Mouse (Mus musculus): ENCODE measurements at regions not wholly inside any gene's neighbourhood (a gene's known extent, or its start where the extent isn't known, plus 50 kb on each side); places are given as distances from the start of the nearest gene placed in this dataset.
A peak's percentile ranks its signal among the peaks of the same experiment; 100 is the strongest.

GRCm38 (mm10) chr2:19132864-19133263, 66.2 kb upstream of the Armc3 start:
- Histone ChIP-seq H3K9me3 (replicated peaks; ENCODE audit: low read length) (no peaks in the 10 kb centered on the region), H3K79me2 (replicated peaks; ENCODE audit: control insufficient read depth, extremely low read depth, insufficient read depth, poor library complexity, severe bottlenecking) (no peaks in the 10 kb centered on the region), H3K4me3 (replicated peaks in 1 of 3; ENCODE audit: low read depth in 2 of 3, low read length in 2 of 3, poor library complexity in 1 of 3) (no peak overlapping the region), H3K36me3 (replicated peaks in 1 of 2; ENCODE audit: control insufficient read depth in 1 of 2, insufficient read depth in 1 of 2, low read length in 1 of 2) (no peaks in the 10 kb centered on the region), H3K27me3 (replicated peaks) (no peaks in the 10 kb centered on the region), H3K27ac (ENCODE audit: insufficient read depth, low read depth) (no peak overlapping the region), H3K9ac (ENCODE audit: insufficient read depth, low read depth) (no peak overlapping the region), H3K4me1 (ENCODE audit: control insufficient read depth in 1 of 2, insufficient read depth in 2 of 2) (no peaks in the 10 kb centered on the region), H3K4me2 (ENCODE audit: insufficient read depth, low read depth, poor library complexity, severe bottlenecking) (no peak overlapping the region)
- dilution Hi-C loops (cut with MboI; ENCODE audit: extremely low pct_ligation_motif_present, extremely low pct_unique_long_range_greater_than_20kb, low sequenced_read_pairs): no loop called here
- TF ChIP-seq CTCF (conservative IDR thresholded peaks at IDR 0.05 in 1 of 2, IDR thresholded peaks at IDR 0.05 in 1 of 2; ENCODE audit: low read depth in 2 of 2, low read length in 2 of 2) (no peak), MEF2A (IDR thresholded peaks at IDR 0.05; ENCODE audit: borderline replicate concordance, low read depth, low read length) (no peak), GABPA (IDR thresholded peaks at IDR 0.05; ENCODE audit: insufficient replicate concordance, low read depth, low read length) (no peak), NELFE (IDR thresholded peaks at IDR 0.05; ENCODE audit: low read depth, low read length) (no peak)
- DNase-seq (ENCODE audit: extremely low read depth): no peak
- in situ Hi-C loops (cut with MboI; ENCODE audit: low pct_ligation_motif_present, low pct_unique_long_range_greater_than_20kb, low sequenced_read_pairs): no loop called here

- in situ Hi-C loops (cut with MboI; ENCODE audit: low pct_ligation_motif_present, low pct_unique_long_range_greater_than_20kb, low sequenced_read_pairs): no loop called here
- no peak overlapping the region for H3K9ac ChIP-seq (ENCODE audit: insufficient read depth, low read depth)
- H3K9me3 ChIP-seq (replicated peaks; ENCODE audit: low read length): no peaks in the 10 kb centered on the region
- TF ChIP-seq GABPA (IDR thresholded peaks at IDR 0.05; ENCODE audit: insufficient replicate concordance, low read depth, low read length) (no peak), CHD2 (IDR thresholded peaks at IDR 0.05; ENCODE audit: low read length) (no peak), POLR2AphosphoS2 (IDR thresholded peaks at IDR 0.05; ENCODE audit: low read depth, low read length) (no peak), JUN (IDR thresholded peaks at IDR 0.05; ENCODE audit: insufficient read depth, low read depth, low read length) (no peak), RCOR1 (conservative IDR thresholded peaks at IDR 0.05; ENCODE audit: low read depth, low read length) (no peak), USF1 (IDR thresholded peaks at IDR 0.05; ENCODE audit: low read depth, low read length) (no peak), UBTF (IDR thresholded peaks at IDR 0.05; ENCODE audit: low read depth, low read length) (no peak), CHD1 (IDR thresholded peaks at IDR 0.05; ENCODE audit: low read depth, low read length) (no peak), BHLHE40 (IDR thresholded peaks at IDR 0.05; ENCODE audit: low read depth, low read length) (no peak), SMC3 (IDR thresholded peaks at IDR 0.05; ENCODE audit: low read depth, low read length) (no peak), MAX (IDR thresholded peaks at IDR 0.05; ENCODE audit: low read length) (no peak), NRF1 (IDR thresholded peaks at IDR 0.05; ENCODE audit: low read depth, low read length) (no peak)
- no peaks in the 10 kb centered on the region for H3K79me2 ChIP-seq (replicated peaks; ENCODE audit: control insufficient read depth, extremely low read depth, insufficient read depth, poor library complexity, severe bottlenecking)
- H3K27me3 ChIP-seq (replicated peaks): no peaks in the 10 kb centered on the region
- dilution Hi-C loops (cut with MboI; ENCODE audit: extremely low pct_ligation_motif_present, extremely low pct_unique_long_range_greater_than_20kb, low sequenced_read_pairs): no loop called here
- peaks cover 8 to 22% of the 10 kb centered on the region in 2 experiments for H3K4me1 ChIP-seq (ENCODE audit: control insufficient read depth in 1 of 2, insufficient read depth in 2 of 2)
- no peak overlapping the region for H3K4me2 ChIP-seq (ENCODE audit: insufficient read depth, low read depth, poor library complexity, severe bottlenecking)
- no peak overlapping the region for H3K27ac ChIP-seq (ENCODE audit: insufficient read depth, low read depth)
- DNase-seq (ENCODE audit: extremely low read depth): no peak
- no peaks in the 10 kb centered on the region for H3K36me3 ChIP-seq (replicated peaks in 1 of 2; ENCODE audit: control insufficient read depth in 1 of 2, insufficient read depth in 1 of 2, low read length in 1 of 2)
- no peak overlapping the region for H3K4me3 ChIP-seq (replicated peaks in 1 of 3; ENCODE audit: low read depth in 2 of 3, low read length in 2 of 3, poor library complexity in 1 of 3)
These were observed 56.5 kb upstream of the Armc3 start for GRCm38 (mm10) chr2:19142586-19142985.

GRCm38 (mm10) chr2:19145412-19145811, 53.7 kb upstream of the Armc3 start:
- H3K27me3 ChIP-seq (replicated peaks): no peaks in the 10 kb centered on the region
- peaks cover 8 to 22% of the 10 kb centered on the region in 2 experiments for H3K4me1 ChIP-seq (ENCODE audit: control insufficient read depth in 1 of 2, insufficient read depth in 2 of 2)
- H3K36me3 ChIP-seq (replicated peaks in 1 of 2; ENCODE audit: control insufficient read depth in 1 of 2, insufficient read depth in 1 of 2, low read length in 1 of 2): no peaks in the 10 kb centered on the region
- H3K79me2 ChIP-seq (replicated peaks; ENCODE audit: control insufficient read depth, extremely low read depth, insufficient read depth, poor library complexity, severe bottlenecking): no peaks in the 10 kb centered on the region
- H3K27ac ChIP-seq (ENCODE audit: insufficient read depth, low read depth): no peak overlapping the region
- no peak overlapping the region for H3K4me3 ChIP-seq (replicated peaks in 1 of 3; ENCODE audit: low read depth in 2 of 3, low read length in 2 of 3, poor library complexity in 1 of 3)
- dilution Hi-C loops (cut with MboI; ENCODE audit: extremely low pct_ligation_motif_present, extremely low pct_unique_long_range_greater_than_20kb, low sequenced_read_pairs) (no loop called here), in situ Hi-C loops (cut with MboI; ENCODE audit: low pct_ligation_motif_present, low pct_unique_long_range_greater_than_20kb, low sequenced_read_pairs) (no loop called here)
- no peak overlapping the region for H3K9ac ChIP-seq (ENCODE audit: insufficient read depth, low read depth)
- H3K9me3 ChIP-seq (replicated peaks; ENCODE audit: low read length): no peaks in the 10 kb centered on the region
- H3K4me2 ChIP-seq (ENCODE audit: insufficient read depth, low read depth, poor library complexity, severe bottlenecking): no peak overlapping the region
- DNase-seq (ENCODE audit: extremely low read depth): peak; percentile 54
- TF ChIP-seq EP300 (IDR thresholded peaks at IDR 0.05; ENCODE audit: low read length) (peak; percentile 21; the same call in 1 of the 2 replicates), SMC3 (IDR thresholded peaks at IDR 0.05; ENCODE audit: low read depth, low read length) (no peak)
